Mouse (Mus musculus): ENCODE data around the gene Xlr4b.
"Not testable (repeated sequence)": the region's sequence is repeated elsewhere in the genome, so short reads cannot be mapped to it uniquely, and the experiment has no call there.

The Xlr4b gene

GRCm38 (mm10) chrX:73213819-73214564 lies at the start of gene Xlr4b:
Gene Xlr4b (plus strand): TSS chrX:73214333.
- not testable (repeated sequence) for DNase-seq (ENCODE audit: low spot score)

- not testable (repeated sequence) for DNase-seq (ENCODE audit: low spot score)
These were observed 37.2 kb upstream of the Xlr4b start, which contains the start of gene Spin2d for GRCm38 (mm10) chrX:73176889-73177288. Gene Spin2d (minus strand): TSS chrX:73176989.

GRCm38 (mm10) chrX:73191934-73192333 lies 22.2 kb upstream of the Xlr4b start, which contains the start of gene Xlr3b:
Gene Xlr3b (plus strand): TSS chrX:73192207.
- peak; percentile 8 for DNase-seq (ENCODE audit: low spot score)

GRCm38 (mm10) chrX:73225365-73225764 lies 11.2 kb downstream of the Xlr4b start:
- DNase-seq (ENCODE audit: low spot score): no peak

- DNase-seq (ENCODE audit: low spot score): peak; percentile 59
These were observed 13.9 kb downstream of the Xlr4b start, which contains the start of gene F8a for GRCm38 (mm10) chrX:73227914-73228605. Gene F8a (plus strand): TSS chrX:73228291.

GRCm38 (mm10) chrX:73228606-73229214 lies 14.6 kb downstream of the Xlr4b start:
- DNase-seq (ENCODE audit: low spot score): peak; percentile 13

GRCm38 (mm10) chrX:73229288-73229687 lies 15.2 kb downstream of the Xlr4b start:
- DNase-seq (ENCODE audit: low spot score): no peak

- DNase-seq (ENCODE audit: low spot score): not testable (repeated sequence)
These were observed 28.7 kb downstream of the Xlr4b start, which contains the start of gene Xlr4c for GRCm38 (mm10) chrX:73242821-73243325. Gene Xlr4c (minus strand): TSS chrX:73243130.

GRCm38 (mm10) chrX:73262428-73262827 lies 48.3 kb downstream of the Xlr4b start:
- peak; percentile 0 for DNase-seq (ENCODE audit: low spot score)

GRCm38 (mm10) chrX:73265270-73265669 lies 51.1 kb downstream of the Xlr4b start, which contains the start of gene Xlr3c:
Gene Xlr3c (minus strand): TSS chrX:73265390.
- not testable (repeated sequence) for DNase-seq (ENCODE audit: low spot score)

Measured in left cerebral cortex, adult 11 months (tissue).